Mouse (Mus musculus) limb, embryonic 14.5 days (tissue): ENCODE measurements at regions not wholly inside any gene's neighbourhood (a gene's known extent, or its start where the extent isn't known, plus 50 kb on each side); places are given as distances from the start of the nearest gene placed in this dataset.

Experiments used
- ATAC-seq: fragments of 200-750 bp; cut with Nextera tagmentation; 2 replicates; pipeline ENCODE4 v1.8.0; 2017; ENCODE audit warnings: low read depth, moderate number of reproducible peaks, moderate TSS enrichment; ENCODE audit not compliant: low FRiP score
- DNase-seq: peaks from one replicate; pipeline ENCODE4 v3.0.0-alpha.2; 2015; ENCODE audit warnings: low spot score
- H3K27ac ChIP-seq: fragments of 300-500 bp; sonication (generic); replicated peaks from 2 replicates; pipeline ENCODE4 v1.5.1; 2014; ENCODE audit warnings: low read depth, mild to moderate bottlenecking, low read length, moderate library complexity, mixed read lengths
- H3K27me3 ChIP-seq: fragments of 300-500 bp; sonication (generic); 2 replicates; pipeline ENCODE4 v1.6.1; 2014; ENCODE audit warnings: low read length, mixed read lengths; ENCODE audit not compliant: control insufficient read depth, insufficient read depth
- H3K36me3 ChIP-seq: fragments of 300-500 bp; sonication (generic); 2 replicates; pipeline ENCODE4 v1.6.1; 2014; ENCODE audit warnings: mild to moderate bottlenecking, low read length, moderate library complexity, mixed read lengths; ENCODE audit not compliant: control insufficient read depth, insufficient read depth
- H3K4me1 ChIP-seq: fragments of 300-500 bp; sonication (generic); 2 replicates; pipeline ENCODE4 v1.6.1; 2014; ENCODE audit warnings: antibody characterized with exemption, low read length, mixed read lengths; ENCODE audit not compliant: control insufficient read depth, insufficient read depth
- H3K4me2 ChIP-seq: fragments of 300-500 bp; sonication (generic); replicated peaks from 2 replicates; pipeline ENCODE4 v1.6.1; 2014; ENCODE audit warnings: low read depth, mild to moderate bottlenecking, low read length, moderate library complexity; ENCODE audit not compliant: severe bottlenecking
- H3K4me3 ChIP-seq: fragments of 300-500 bp; sonication (generic); replicated peaks from 2 replicates; pipeline ENCODE4 v1.5.1; 2014; ENCODE audit warnings: low read length
- H3K9ac ChIP-seq: fragments of 300-500 bp; sonication (generic); 2 replicates; pipeline ENCODE4 v1.6.1; 2014; ENCODE audit warnings: mild to moderate bottlenecking, low read depth, low read length, moderate library complexity; ENCODE audit not compliant: severe bottlenecking
- H3K9me3 ChIP-seq: fragments of 300-500 bp; sonication (generic); 2 replicates; pipeline ENCODE4 v1.6.1; 2016; ENCODE audit warnings: low read length; ENCODE audit not compliant: control insufficient read depth
- POLR2A ChIP-seq: fragments of 200-500 bp; IDR thresholded peaks from 2 replicates; pipeline ENCODE4 v1.8.0; 2012; ENCODE audit warnings: inconsistent platforms, mild to moderate bottlenecking, moderate library complexity, borderline replicate concordance; ENCODE audit not compliant: insufficient read depth, insufficient read length; ENCODE audit errors: extremely low read depth
- WGBS: fragments of 180-500 bp; shearing (Covaris S2); extraction: QIAGEN DNeasy Blood & Tissue Kit; methylation state at CpG from one replicate; pipeline ENCODE4 v1.1.7; 2014; 5-methylcytosine and 5-hydroxymethylcytosine counted together

DNA sequence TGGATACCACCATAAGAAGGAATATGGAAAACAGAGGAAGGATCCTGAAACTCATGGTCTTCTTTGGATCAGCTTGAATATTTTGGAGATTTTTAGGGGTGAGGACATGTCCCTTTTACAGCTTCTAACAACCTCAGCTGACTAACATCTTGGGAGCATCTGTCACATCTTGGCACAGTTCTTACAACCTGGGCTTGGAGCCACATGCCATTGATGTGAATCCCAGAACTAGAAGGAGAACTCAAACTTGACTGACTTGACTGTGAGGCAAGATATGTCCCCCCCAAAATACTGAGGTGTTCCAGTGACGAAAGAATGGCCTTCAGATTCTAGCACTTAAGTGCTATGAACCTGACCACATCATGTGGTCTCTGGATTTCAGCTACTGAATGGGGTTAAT, 182.5 kb downstream of the Mtx2 start:
- no peaks in the 10 kb centered on the region for H3K36me3 ChIP-seq
- no peak for TF ChIP-seq POLR2A
- H3K9ac ChIP-seq = no peak overlapping the region
- no peak for ATAC-seq
- no peak overlapping the region for H3K4me2 ChIP-seq
- 77% methylated on average over 1 of the region's 1 CpGs for WGBS
- H3K4me1 ChIP-seq = peaks cover 9% of the 10 kb centered on the region
- H3K4me3 ChIP-seq = no peak overlapping the region
- H3K27me3 ChIP-seq = peaks cover 55% of the 10 kb centered on the region
- no peaks in the 10 kb centered on the region for H3K9me3 ChIP-seq
- DNase-seq = no peak
- H3K27ac ChIP-seq = no peak overlapping the region

GRCm38 (mm10) chr2:75010647-75011046, 185.0 kb downstream of the Mtx2 start:
- 26% methylated on average over 7 of the region's 7 CpGs for WGBS
- Histone ChIP-seq H3K27ac (no peak overlapping the region), H3K9ac (no peak overlapping the region), H3K4me3 (no peak overlapping the region), H3K9me3 (no peaks in the 10 kb centered on the region), H3K36me3 (no peaks in the 10 kb centered on the region), H3K4me2 (no peak overlapping the region), H3K27me3 (peaks cover 54% of the 10 kb centered on the region), H3K4me1 (peaks cover 11% of the 10 kb centered on the region)
- DNase-seq = no peak
- ATAC-seq = no peak
- no peak for TF ChIP-seq POLR2A

DNA sequence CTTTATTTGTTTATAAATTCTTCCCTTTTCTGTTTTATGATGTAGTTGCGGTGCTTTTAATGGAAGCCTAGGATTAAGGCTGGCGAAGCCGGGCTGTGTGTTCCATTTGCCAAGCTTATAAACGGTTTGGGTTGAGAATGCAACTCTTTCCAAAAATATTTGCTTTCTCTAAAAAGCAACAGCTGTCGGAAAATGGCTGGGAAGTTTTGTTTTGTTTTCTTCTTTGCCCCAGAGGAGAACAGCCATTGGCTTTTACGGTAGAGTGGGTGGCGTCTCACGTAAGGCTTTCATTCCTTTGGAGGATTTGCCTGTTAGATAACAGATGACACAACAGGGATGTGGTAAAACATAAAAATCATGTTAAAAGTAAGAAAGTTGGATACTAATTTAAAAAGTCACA, 186.4 kb downstream of the Mtx2 start:
- H3K4me1 ChIP-seq = peaks cover 11% of the 10 kb centered on the region
- H3K4me2 ChIP-seq = no peak overlapping the region
- H3K27ac ChIP-seq = no peak overlapping the region
- 12% methylated on average over 8 of the region's 8 CpGs for WGBS
- no peak overlapping the region for H3K4me3 ChIP-seq
- no peaks in the 10 kb centered on the region for H3K36me3 ChIP-seq
- peaks cover 54% of the 10 kb centered on the region for H3K27me3 ChIP-seq
- TF ChIP-seq POLR2A = no peak
- no peak; the same call in 1 of the 2 replicates for ATAC-seq
- peak; percentile 72 for DNase-seq
- H3K9ac ChIP-seq = no peak overlapping the region
- no peaks in the 10 kb centered on the region for H3K9me3 ChIP-seq

GRCm38 (mm10) chr2:75014994-75015728, 189.6 kb downstream of the Mtx2 start:
- DNase-seq (no peak), ATAC-seq (peak; percentile 62)
- Histone ChIP-seq H3K4me1 (peaks cover 11% of the 10 kb centered on the region), H3K36me3 (no peaks in the 10 kb centered on the region), H3K27ac (no peak overlapping the region), H3K4me3 (no peak overlapping the region), H3K27me3 (peaks cover 41% of the 10 kb centered on the region), H3K4me2 (no peak overlapping the region), H3K9me3 (no peaks in the 10 kb centered on the region), H3K9ac (no peak overlapping the region)
- no peak for TF ChIP-seq POLR2A
- WGBS = 35% methylated on average over 16 of the region's 16 CpGs

GRCm38 (mm10) chr2:75019459-75019858, 193.9 kb downstream of the Mtx2 start:
- Histone ChIP-seq H3K9ac (no peak overlapping the region), H3K4me1 (0 out of 2 replicates have a peak, but pooled peaks cover 3% of the 10 kb centered on the region), H3K36me3 (no peaks in the 10 kb centered on the region), H3K4me3 (no peak overlapping the region), H3K27ac (no peak overlapping the region), H3K4me2 (no peak overlapping the region), H3K9me3 (no peaks in the 10 kb centered on the region), H3K27me3 (peaks cover 22% of the 10 kb centered on the region)
- WGBS = 74% methylated on average over 7 of the region's 7 CpGs
- no peak for TF ChIP-seq POLR2A
- ATAC-seq (no peak), DNase-seq (no peak)
